ENCODE assay signal across 9 mouse cellular contexts in the genomic region with DNA sequence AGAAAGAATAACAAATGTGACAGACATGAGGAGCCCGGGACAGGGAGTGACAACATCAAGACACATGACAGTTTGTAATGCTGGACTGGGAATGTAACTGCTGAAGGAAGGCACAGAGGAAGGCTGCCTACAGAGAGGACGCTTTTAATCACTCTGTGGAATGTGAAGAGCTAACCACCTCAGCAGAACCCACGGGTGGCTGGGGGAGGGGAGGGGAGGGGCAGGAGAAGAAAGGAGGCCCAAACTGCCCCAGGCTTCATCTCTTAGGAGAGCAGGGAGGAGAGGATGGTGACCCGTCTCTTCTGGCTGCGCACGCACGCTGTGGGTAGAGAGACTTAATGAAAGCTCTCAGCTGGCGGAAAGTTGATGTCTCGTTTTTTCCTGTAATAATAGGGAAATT. TPM values are rescaled to one million over a fixed set of nuclear protein-coding genes. Genes with fewer than 3 reads are reported as not detected.
DNase-seq lines count a peak whose midpoint lies in the region; ATAC-seq and TF ChIP-seq lines count a peak whose summit lies in the region.
"Had no signal": no experiment of that assay in that cellular context is flagged by ENCODE, and none has a peak within 500 bp of the region (broad histone marks: within the 10 kb centered on the region; RNA-seq: fewer than 3 reads in every experiment).

No protein-coding gene starts in this region.

- H3K27ac ChIP-seq in heart, embryonic 11.5 days (ENCODE audit: low read depth, low read length): no peak overlapping the region
- H3K27ac ChIP-seq in lung, postnatal 0 days (ENCODE audit: low read length): no peak overlapping the region
- H3K27ac ChIP-seq in hindbrain, postnatal 0 days: no peak overlapping the region
- H3K27ac ChIP-seq in gastrocnemius, adult 2 months: no peak overlapping the region
- H3K27ac ChIP-seq: left cerebral cortex, adult 2 months had no signal

- peak overlapping the region; percentile 42; the same call in 1 of the 2 replicates for H3K4me2 ChIP-seq in heart, embryonic 11.5 days
- H3K4me2 ChIP-seq in lung, postnatal 0 days (replicated peaks; ENCODE audit: low read depth, low read length): 0 out of 2 replicates have a peak overlapping the region, but pooled peaks have one; percentile 23
- 0 out of 2 replicates have a peak overlapping the region, but pooled peaks have one; percentile 16 for H3K4me2 ChIP-seq in hindbrain, postnatal 0 days (ENCODE audit: low read depth, low read length)

- H3K9me3 ChIP-seq in heart, embryonic 11.5 days (replicated peaks; ENCODE audit: control insufficient read depth, low read length): no peaks in the 10 kb centered on the region
- no peaks in the 10 kb centered on the region for H3K9me3 ChIP-seq in lung, postnatal 0 days (ENCODE audit: low read length)
- H3K9me3 ChIP-seq in hindbrain, postnatal 0 days (ENCODE audit: low read length): no peaks in the 10 kb centered on the region

- no peaks in the 10 kb centered on the region for H3K36me3 ChIP-seq in heart, embryonic 11.5 days (ENCODE audit: control insufficient read depth, insufficient read depth, low read length)
- no peaks in the 10 kb centered on the region for H3K36me3 ChIP-seq in lung, postnatal 0 days (ENCODE audit: insufficient read depth, low read length)
- no peaks in the 10 kb centered on the region for H3K36me3 ChIP-seq in hindbrain, postnatal 0 days (ENCODE audit: insufficient read depth, low read length)

- no peak overlapping the region for H3K4me3 ChIP-seq in heart, embryonic 11.5 days (ENCODE audit: low read depth, low read length)
- no peak overlapping the region for H3K4me3 ChIP-seq in lung, postnatal 0 days (ENCODE audit: low read depth, low read length)
- H3K4me3 ChIP-seq in hindbrain, postnatal 0 days (ENCODE audit: low read length): no peak overlapping the region
- H3K4me3 ChIP-seq in gastrocnemius, adult 2 months: no peak overlapping the region
- H3K4me3 ChIP-seq: left cerebral cortex, adult 2 months had no signal

- intact Hi-C loops in heart, postnatal 10 days (cut with DNase I): no loop called here
- intact Hi-C loops in gastrocnemius, adult 2 months (cut with DNase I): no loop called here

- WGBS in heart, embryonic 11.5 days (ENCODE audit: insufficient replicate concordance): 29% methylated on average over 9 of the region's 9 CpGs
- WGBS in lung, postnatal 0 days: 30% methylated on average over 9 of the region's 9 CpGs
- 22% methylated on average over 9 of the region's 9 CpGs for WGBS in hindbrain, postnatal 0 days

- ATAC-seq in heart, embryonic 11.5 days (replicated peaks; ENCODE audit: insufficient number of reproducible peaks, low FRiP score, low TSS enrichment): no peak
- 0 out of 2 replicates have a peak, but pooled peaks have one; percentile 21 for ATAC-seq in lung, postnatal 0 days
- ATAC-seq in hindbrain, postnatal 0 days: no peak

- H3K9ac ChIP-seq in heart, embryonic 11.5 days (ENCODE audit: low read depth, low read length): no peak overlapping the region
- H3K9ac ChIP-seq in lung, postnatal 0 days (replicated peaks; ENCODE audit: low read depth): no peak overlapping the region
- no peak overlapping the region for H3K9ac ChIP-seq in hindbrain, postnatal 0 days (replicated peaks; ENCODE audit: low read length)

- TF ChIP-seq CTCF in lung, postnatal 0 days (IDR thresholded peaks at IDR 0.05): no peak
- TF ChIP-seq CTCF in hindbrain, postnatal 0 days (IDR thresholded peaks at IDR 0.05; ENCODE audit: low read depth): no peak
- TF ChIP-seq CTCF in gastrocnemius, adult 2 months (IDR thresholded peaks at IDR 0.05): no peak

- peaks cover 3% of the 10 kb centered on the region; the same call in 1 of the 2 replicates for H3K4me1 ChIP-seq in heart, embryonic 11.5 days (ENCODE audit: control insufficient read depth, insufficient read depth, low read length)
- H3K4me1 ChIP-seq in lung, postnatal 0 days (ENCODE audit: insufficient read depth, low read depth, low read length): no peaks in the 10 kb centered on the region
- H3K4me1 ChIP-seq in hindbrain, postnatal 0 days (ENCODE audit: insufficient read depth, low read length): no peaks in the 10 kb centered on the region

- H3K27me3 ChIP-seq in heart, embryonic 11.5 days (ENCODE audit: control insufficient read depth, insufficient read depth, low read length): no peaks in the 10 kb centered on the region
- no peaks in the 10 kb centered on the region for H3K27me3 ChIP-seq in lung, postnatal 0 days (replicated peaks; ENCODE audit: insufficient read depth, low read length)
- no peaks in the 10 kb centered on the region for H3K27me3 ChIP-seq in hindbrain, postnatal 0 days (ENCODE audit: insufficient read depth, low read length)

- TF ChIP-seq EP300 in lung, postnatal 0 days (IDR thresholded peaks at IDR 0.05): no peak

- no peak for DNase-seq in heart, postnatal 10 days
- DNase-seq in lung, postnatal 0 days (ENCODE audit: low spot score): peak; percentile 17
- no peak for DNase-seq in lung, postnatal 36 days
- DNase-seq in hindbrain, postnatal 0 days (ENCODE audit: low spot score): no peak
- DNase-seq in gastrocnemius, adult 2 months: no peak
- no peak for DNase-seq in layer of hippocampus, adult 9-10 months (ENCODE audit: low spot score)
- DNase-seq in ovary, adult 18-20 months (ENCODE audit: low spot score): no peak

RNA-seq across cellular contexts. Expression of gene Fndc3b, which starts 25.1 kb away (rescaled TPM):
- polyA plus RNA-seq in heart, embryonic 11.5 days (2014; fragmentation: Nextera tagmentation; extraction: Ambion mirVana): 27.5 and 28.6 TPM in 2 replicates
- 10 to 100 TPM; 77.3 to 95.8 TPM for total RNA-seq in heart, postnatal 10 days (2021)
- polyA plus RNA-seq in lung, postnatal 0 days (2015; fragmentation: Nextera tagmentation; extraction: Ambion mirVana): 28.5 and 30.6 TPM in 2 replicates
- 14.0 and 16.0 TPM in 2 replicates for total RNA-seq in hindbrain, postnatal 0 days (2014; rRNA removed)
- polyA plus RNA-seq in hindbrain, postnatal 0 days (2015; fragmentation: Nextera tagmentation; extraction: Ambion mirVana): 4.6 and 5.4 TPM in 2 replicates
- 10 to 100 TPM; 13.8 to 24.9 TPM for total RNA-seq in gastrocnemius, adult 2 months (2021)
